Mouse (Mus musculus): Measurements from ENCODE around the gene Nisch.

Nisch gene

GRCm38 (mm10) chr14:31216846-31217245 is at the start of gene Nisch:
TSS of gene Nisch (minus strand) at chr14:31216946.
- no peak for DNase-seq

GRCm38 (mm10) chr14:31260932-31261331 is 44.2 kb upstream of the Nisch start:
- DNase-seq = no peak

- no peak for DNase-seq
These were observed 43.6 kb upstream of the Nisch start for GRCm38 (mm10) chr14:31260374-31260773.

GRCm38 (mm10) chr14:31258476-31259050 is 41.8 kb upstream of the Nisch start:
- DNase-seq = peak; percentile 62

- no peak for DNase-seq
These were observed 35.3 kb upstream of the Nisch start for GRCm38 (mm10) chr14:31252091-31252490.

GRCm38 (mm10) chr14:31251626-31252025 is 34.9 kb upstream of the Nisch start:
- no peak for DNase-seq

GRCm38 (mm10) chr14:31251084-31251604 is 34.4 kb upstream of the Nisch start, which contains the start of the genes Phf7 and Bap1:
TSS of gene Phf7 (minus strand) at chr14:31251317.
TSS of gene Bap1 (plus strand) at chr14:31251450.
- DNase-seq = peak; percentile 95

- DNase-seq = no peak
These were observed 33.7 kb upstream of the Nisch start for GRCm38 (mm10) chr14:31250222-31251083.

- no peak for DNase-seq
These were observed 31.6 kb upstream of the Nisch start for GRCm38 (mm10) chr14:31248396-31248795.

- no peak for DNase-seq
These were observed 29.2 kb upstream of the Nisch start for GRCm38 (mm10) chr14:31245946-31246345.

- DNase-seq = no peak
These were observed 28.0 kb upstream of the Nisch start for GRCm38 (mm10) chr14:31244777-31245176.

- no peak for DNase-seq
These were observed 23.8 kb upstream of the Nisch start for GRCm38 (mm10) chr14:31240528-31240927.

- no peak for DNase-seq
These were observed 20.5 kb upstream of the Nisch start for GRCm38 (mm10) chr14:31237101-31237882.

GRCm38 (mm10) chr14:31233996-31234591 is 17.3 kb upstream of the Nisch start:
- peak; percentile 84 for DNase-seq

- DNase-seq = peak; percentile 47
These were observed 16.6 kb upstream of the Nisch start for GRCm38 (mm10) chr14:31233070-31233995.

GRCm38 (mm10) chr14:31232404-31233069 is 15.8 kb upstream of the Nisch start:
- no peak for DNase-seq

- no peak for DNase-seq
These were observed 13.7 kb upstream of the Nisch start for GRCm38 (mm10) chr14:31230442-31230841.

- peak; percentile 34 for DNase-seq
These were observed 11.5 kb upstream of the Nisch start for GRCm38 (mm10) chr14:31228234-31228633.

GRCm38 (mm10) chr14:31226978-31227377 is 10.2 kb upstream of the Nisch start:
- no peak for DNase-seq

- peak; percentile 77 for DNase-seq
These were observed 920 bp upstream of the Nisch start, which contains the start of gene Sema3g for GRCm38 (mm10) chr14:31217666-31218065. TSS of gene Sema3g (plus strand) at chr14:31217860.
